Mouse (Mus musculus): Measurements from ENCODE around the gene Fgf22.
"Not testable (repeated sequence)": the region's sequence is repeated elsewhere in the genome, so short reads cannot be mapped to it uniquely, and the experiment has no call there.

Gene Fgf22

DNA sequence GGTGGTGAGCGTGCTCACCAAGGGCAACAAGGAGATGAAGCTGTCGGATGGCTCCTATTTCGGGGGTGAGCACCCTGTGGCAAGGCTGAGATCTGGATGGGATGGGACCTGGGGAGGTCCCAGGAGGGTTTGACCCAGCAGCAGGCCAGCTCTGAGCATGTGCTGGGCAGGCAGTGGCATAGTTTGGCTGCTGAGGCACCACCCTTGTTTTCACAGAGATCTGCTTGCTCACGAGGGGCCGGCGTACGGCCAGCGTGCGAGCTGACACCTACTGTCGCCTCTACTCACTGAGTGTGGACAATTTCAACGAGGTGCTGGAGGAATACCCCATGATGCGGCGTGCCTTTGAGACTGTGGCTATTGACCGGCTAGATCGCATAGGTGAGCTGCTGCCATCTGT, 21.0 kb upstream of the Fgf22 start:
- no peak for DNase-seq (ENCODE audit: low spot score)

DNA sequence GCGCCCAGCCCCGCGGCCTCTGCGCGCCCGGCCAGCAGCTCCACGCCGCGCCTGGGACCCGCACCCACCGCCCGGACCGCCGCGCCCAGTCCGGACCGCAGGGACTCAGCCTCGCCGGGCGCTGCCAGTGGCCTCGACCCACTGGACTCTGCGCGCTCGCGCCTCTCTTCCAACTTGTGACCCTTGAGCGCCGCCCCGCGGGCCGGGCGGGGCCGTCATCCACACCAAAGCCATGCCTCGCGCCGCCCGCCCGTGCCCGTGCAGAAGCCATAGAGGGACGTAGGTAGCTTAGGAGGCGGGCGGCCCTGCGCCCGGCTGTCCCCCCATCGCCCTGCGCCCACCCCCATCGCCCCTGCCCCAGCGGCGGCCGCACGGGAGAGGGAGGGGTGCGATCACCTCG, 19.5 kb upstream of the Fgf22 start:
- DNase-seq (ENCODE audit: low spot score): no peak

DNA sequence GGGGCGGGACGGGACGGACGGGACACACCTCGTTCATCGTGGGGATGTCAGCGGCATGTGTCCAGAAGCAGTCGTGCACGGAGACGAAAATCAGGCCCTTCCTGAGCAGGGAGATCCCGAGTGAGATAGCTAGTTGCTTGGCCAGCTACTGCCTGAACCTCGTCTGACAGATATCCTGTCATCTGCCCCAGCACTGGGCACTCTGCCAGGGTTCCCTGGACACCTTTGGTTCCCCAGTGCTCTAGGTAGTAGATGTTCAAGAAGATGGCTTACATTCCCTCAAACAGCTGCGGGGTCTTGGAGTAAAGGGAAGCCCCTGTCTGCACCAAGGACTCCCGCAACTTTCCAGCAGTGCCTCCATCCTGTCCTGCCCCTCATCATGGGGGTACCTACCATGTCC, 18.2 kb upstream of the Fgf22 start:
- no peak for DNase-seq (ENCODE audit: low spot score)

DNA sequence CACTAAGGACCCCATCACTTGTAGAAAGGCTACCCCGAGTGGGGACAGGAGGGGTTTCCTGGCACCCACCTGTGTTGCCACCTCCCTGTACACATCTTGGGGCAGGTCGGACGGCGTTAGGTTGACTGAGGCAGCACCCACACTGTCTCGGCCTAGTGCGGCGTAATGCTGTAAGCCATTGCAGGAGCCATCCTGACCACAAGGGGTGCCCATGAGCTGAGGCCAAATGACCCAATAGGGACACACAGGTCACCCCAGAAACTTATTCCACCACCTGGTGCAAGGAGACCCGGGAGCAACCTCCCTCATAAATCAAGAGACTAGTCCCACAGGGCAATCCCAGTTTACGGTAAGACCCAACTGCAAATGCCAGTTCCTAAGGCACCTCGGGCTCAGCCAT, 16.6 kb upstream of the Fgf22 start:
- no peak for DNase-seq (ENCODE audit: low spot score)

DNA sequence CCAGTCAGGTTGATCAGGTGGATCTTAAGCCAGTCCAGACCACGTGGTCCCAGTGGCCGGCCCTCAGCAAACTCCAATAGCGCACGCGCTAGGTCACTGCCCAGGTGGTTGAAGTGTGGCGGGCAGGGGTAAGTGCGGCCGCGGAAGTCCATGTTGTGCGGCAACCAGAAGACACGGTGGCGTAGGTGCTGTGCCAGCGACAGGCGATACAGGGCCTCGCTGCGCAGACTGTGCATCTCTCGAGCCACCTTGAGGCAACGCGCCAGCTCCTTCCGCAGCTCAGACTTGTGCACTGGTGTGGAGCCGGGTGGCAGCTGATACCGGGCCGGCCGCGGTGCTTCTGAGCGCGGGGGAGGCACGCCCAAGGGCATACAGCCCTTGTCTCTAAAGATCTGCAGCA, 15.6 kb upstream of the Fgf22 start:
- no peak for DNase-seq (ENCODE audit: low spot score)

DNA sequence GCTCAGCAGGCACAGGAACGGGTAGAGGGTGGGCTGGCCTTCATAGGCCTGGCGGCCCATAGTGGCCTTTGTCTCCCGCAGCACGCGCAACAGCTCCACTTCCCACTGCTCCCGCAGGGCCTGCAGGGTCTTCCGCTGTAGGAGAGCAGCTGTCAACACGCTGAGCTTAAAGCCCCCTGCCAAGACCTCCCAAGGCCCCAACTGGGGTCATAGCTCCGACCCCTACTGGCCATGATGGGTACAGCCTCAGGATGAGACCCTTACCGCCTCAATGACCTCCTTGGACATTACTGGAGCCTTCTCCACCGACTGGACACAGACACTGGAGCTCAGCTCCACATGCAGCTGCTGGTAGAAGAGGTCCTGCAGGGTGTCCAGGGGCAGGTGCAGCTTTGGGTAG, 14.0 kb upstream of the Fgf22 start:
- DNase-seq (ENCODE audit: low spot score): no peak

DNA sequence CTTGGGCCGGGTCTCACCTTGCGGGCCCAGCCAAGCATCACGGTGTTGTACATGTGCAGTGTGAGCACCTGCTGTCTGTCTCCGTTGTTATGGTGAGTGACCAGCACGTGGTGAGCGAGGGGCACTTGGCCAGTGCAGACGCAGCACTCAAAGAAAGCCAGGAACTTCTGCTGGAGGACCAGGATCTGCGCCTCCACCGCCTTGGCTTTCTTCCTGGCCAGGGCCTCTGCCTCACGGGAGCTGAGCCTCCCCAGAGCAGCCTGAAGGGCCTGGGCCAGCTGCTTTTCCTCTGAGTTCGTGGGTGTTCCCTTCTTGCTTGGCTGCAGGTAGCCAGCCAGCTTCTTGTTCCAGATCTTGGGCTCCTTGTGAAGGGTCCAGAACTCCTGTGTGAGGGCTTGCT, 11.7 kb upstream of the Fgf22 start:
- no peak for DNase-seq (ENCODE audit: low spot score)

DNA sequence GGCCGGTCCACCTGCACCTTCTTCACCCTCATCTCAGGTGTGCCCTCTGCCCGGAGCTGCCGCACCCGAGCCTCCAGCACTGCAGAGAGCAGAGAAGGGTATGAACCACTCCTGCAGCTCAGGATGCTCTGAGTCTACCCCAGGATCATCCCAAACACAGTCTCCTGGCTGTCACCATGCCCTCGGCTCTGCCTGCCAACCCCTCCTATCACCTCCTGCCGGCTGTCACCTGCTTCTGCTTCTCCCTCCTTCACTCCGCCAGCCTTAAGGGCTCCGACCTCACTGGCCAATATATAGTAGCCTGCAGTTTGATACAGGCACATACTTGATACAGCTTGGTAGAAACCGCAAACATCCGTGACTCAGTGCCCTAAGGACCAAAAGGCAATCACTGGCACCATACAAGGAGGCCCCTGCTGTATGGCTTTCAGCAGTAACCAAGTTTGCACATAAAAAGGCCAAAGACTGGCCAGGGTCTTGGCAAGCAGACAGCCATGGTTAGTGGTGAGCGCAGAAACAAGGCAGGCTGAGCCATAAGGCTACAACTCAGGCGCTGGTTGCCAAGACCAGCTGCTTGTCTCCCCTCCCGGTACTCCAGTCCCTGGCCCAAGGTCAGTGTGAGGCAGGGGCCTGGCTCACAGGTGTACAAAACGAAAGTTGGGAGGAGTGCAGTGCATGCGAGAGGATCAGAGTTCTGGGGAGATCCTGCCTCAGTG, 11.1 kb upstream of the Fgf22 start:
- DNase-seq (ENCODE audit: low spot score): no peak

- no peak for DNase-seq (ENCODE audit: low spot score)
These were observed 9.5 kb upstream of the Fgf22 start for GRCm38 (mm10) chr10:79745411-79745810.

- peak; percentile 87 for DNase-seq (ENCODE audit: low spot score)
These were observed 8.7 kb upstream of the Fgf22 start, which contains the start of gene Polrmt for GRCm38 (mm10) chr10:79745898-79746773. Gene Polrmt (minus strand): TSS chr10:79746581.

DNA sequence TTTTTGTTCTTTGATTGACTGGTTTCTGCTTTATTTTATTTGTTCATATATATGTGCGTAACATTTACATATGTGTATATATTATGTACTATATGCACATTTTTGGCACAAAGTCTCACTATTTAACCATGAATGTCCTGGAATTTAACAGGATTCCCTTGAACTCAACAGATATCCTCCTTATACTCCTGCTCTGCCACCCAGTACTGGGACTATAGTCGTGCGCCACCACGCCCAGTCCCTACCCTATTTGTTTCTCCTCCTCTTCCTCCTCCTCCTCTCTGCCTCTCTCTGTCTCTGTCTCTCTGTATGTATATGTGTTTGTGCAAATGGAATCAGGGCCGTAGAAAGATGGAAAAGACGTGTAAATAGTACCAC, 8.1 kb upstream of the Fgf22 start:
- no peak for DNase-seq (ENCODE audit: low spot score)

- DNase-seq (ENCODE audit: low spot score): no peak
These were observed 6.4 kb upstream of the Fgf22 start for GRCm38 (mm10) chr10:79748496-79748895.

- no peak for DNase-seq (ENCODE audit: low spot score)
These were observed 978 bp downstream of the Fgf22 start for GRCm38 (mm10) chr10:79755854-79756253.

DNA sequence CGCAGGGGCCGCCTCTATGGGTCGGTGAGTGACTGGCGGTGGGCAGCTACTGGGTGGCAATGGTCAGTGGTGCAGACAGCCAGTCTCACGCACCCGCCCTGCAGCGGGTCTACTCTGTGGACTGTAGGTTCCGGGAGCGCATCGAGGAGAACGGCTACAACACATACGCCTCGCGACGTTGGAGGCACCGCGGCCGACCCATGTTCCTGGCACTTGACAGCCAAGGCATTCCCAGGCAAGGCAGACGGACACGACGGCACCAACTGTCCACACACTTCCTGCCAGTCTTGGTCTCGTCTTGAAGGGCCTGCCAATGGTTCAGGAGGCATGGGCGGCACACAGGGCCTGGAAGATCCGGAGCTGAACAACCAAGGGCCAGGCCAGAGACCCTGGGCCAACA, 1.8 kb downstream of the Fgf22 start:
- no peak for DNase-seq (ENCODE audit: low spot score)

- not testable (repeated sequence) for DNase-seq (ENCODE audit: low spot score)
These were observed 4.8 kb downstream of the Fgf22 start for GRCm38 (mm10) chr10:79759675-79760074.

- DNase-seq (ENCODE audit: low spot score): no peak
These were observed 5.8 kb downstream of the Fgf22 start for GRCm38 (mm10) chr10:79760603-79761143.

DNA sequence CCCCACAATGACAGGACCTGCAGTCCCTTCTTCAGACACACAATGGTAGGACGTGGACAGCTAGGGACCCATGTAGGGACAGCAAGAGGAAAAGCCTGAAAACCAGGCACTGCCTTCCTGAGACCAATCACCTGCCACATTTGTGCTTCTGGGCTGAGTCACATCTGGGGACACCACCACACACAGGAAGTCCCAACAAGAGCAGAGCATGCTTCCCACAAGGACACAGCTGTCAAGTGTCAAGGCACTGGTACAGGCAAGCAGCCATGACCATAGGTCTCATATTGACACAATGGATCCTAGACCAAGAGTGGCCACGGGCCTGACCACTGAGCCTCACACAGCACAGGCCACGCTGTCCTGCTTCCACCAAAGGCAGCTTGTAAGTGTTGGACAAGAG, 8.0 kb downstream of the Fgf22 start:
- no peak for DNase-seq (ENCODE audit: low spot score)

DNA sequence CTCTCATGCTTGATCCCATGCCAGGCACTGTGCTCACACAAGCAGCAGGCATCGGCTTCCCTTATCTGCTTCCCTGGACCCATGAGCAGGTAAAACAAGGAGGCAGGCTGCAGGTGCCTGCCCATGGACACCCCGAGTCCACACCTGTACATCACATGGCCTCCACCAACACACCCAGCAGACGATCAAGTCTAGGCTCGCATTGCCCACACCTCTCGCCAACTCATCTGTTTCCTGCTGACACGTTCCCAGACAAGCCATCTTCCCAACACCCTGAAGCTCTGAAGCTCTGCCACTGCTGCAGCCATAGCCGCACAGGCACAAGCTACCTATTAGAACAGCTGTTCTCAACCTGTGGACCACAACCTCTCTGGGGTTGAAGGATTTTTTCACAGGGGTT, 9.4 kb downstream of the Fgf22 start:
- no peak for DNase-seq (ENCODE audit: low spot score)

- no peak for DNase-seq (ENCODE audit: low spot score)
These were observed 10.4 kb downstream of the Fgf22 start for GRCm38 (mm10) chr10:79765228-79765745.

DNA sequence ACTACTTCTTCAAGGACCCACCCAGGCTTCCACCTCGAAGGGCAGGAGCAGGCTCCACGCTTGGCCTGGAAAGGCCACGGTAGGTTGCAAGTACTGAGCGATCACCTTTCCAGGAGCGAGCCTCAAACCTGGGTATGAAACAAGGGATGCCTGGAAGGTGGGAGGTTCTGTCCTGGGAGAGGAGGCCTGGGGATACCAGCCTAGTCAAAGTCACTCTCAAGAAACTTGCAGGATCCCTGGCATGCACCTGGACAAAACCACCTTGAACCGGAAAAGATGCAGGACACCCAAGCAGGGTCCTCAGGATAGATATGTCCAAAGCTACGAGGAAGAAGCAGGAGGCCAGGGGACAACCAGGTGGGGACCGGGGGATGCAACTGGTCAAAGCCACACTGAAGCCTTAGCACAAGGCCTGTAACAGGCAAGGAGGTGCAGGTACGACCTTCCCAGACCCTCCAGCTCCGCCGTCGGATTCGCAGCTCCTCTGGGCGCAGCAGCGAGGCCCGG, 11.2 kb downstream of the Fgf22 start:
- no peak for DNase-seq (ENCODE audit: low spot score)

- peak; percentile 99 for DNase-seq (ENCODE audit: low spot score)
These were observed 11.8 kb downstream of the Fgf22 start, which contains the start of gene Rnf126 for GRCm38 (mm10) chr10:79766508-79767325. Gene Rnf126 (minus strand): TSS chr10:79766952.
